Comparison of ENCODE assay signal across 8 mouse cellular contexts in genomic region chr5:114175596-114176171, GRCm38 (mm10). TPM values are rescaled to one million over a fixed set of nuclear protein-coding genes. Genes with fewer than 3 reads are reported as not detected.
A peak's percentile ranks its signal among the peaks of the same experiment; 100 is the strongest.
DNase-seq lines count a peak whose midpoint lies in the region; ATAC-seq and TF ChIP-seq lines count a peak whose summit lies in the region.

No protein-coding gene starts in this region.

- WGBS in hindbrain, embryonic 10.5 days: under 1% methylated on average over 26 of the region's 26 CpGs
- WGBS in lung, postnatal 0 days: under 1% methylated on average over 25 of the region's 26 CpGs

- in situ Hi-C loops in Patski (cut with MboI; ENCODE audit: low pct_unique_long_range_greater_than_20kb): no loop called here

- no peak for TF ChIP-seq CTCF in Patski (IDR thresholded peaks at IDR 0.05)
- peak; percentile 23; the same call in 1 of the 2 replicates for TF ChIP-seq CTCF in lung, postnatal 0 days (IDR thresholded peaks at IDR 0.05)

- no peaks in the 10 kb centered on the region for H3K9me3 ChIP-seq in hindbrain, embryonic 10.5 days
- no peaks in the 10 kb centered on the region for H3K9me3 ChIP-seq in lung, postnatal 0 days (ENCODE audit: low read length)

- no peaks in the 10 kb centered on the region for H3K36me3 ChIP-seq in hindbrain, embryonic 10.5 days
- H3K36me3 ChIP-seq in lung, postnatal 0 days (ENCODE audit: insufficient read depth, low read length): no peaks in the 10 kb centered on the region

- no peaks in the 10 kb centered on the region for H3K27me3 ChIP-seq in Patski
- H3K27me3 ChIP-seq in hindbrain, embryonic 10.5 days (ENCODE audit: insufficient read depth, poor library complexity, severe bottlenecking): peaks cover 13% of the 10 kb centered on the region; the same call in 1 of the 2 replicates
- no peaks in the 10 kb centered on the region for H3K27me3 ChIP-seq in lung, postnatal 0 days (replicated peaks; ENCODE audit: insufficient read depth, low read length)

- POLR2A ChIA-PET in Patski (lab: Charles Lee): interaction anchor here (0.5 kb wide), 1 partner anchor 1111 kb away, joined by 3 read pairs; no protein-coding TSS in a partner anchor

- H3K9ac ChIP-seq in lung, postnatal 0 days (replicated peaks; ENCODE audit: low read depth): 0 out of 2 replicates have a peak overlapping the region, but pooled peaks have one; percentile 0

- peaks cover 22% of the 10 kb centered on the region for H3K4me1 ChIP-seq in hindbrain, embryonic 10.5 days (replicated peaks)
- no peaks in the 10 kb centered on the region; the same call in 1 of the 2 replicates for H3K4me1 ChIP-seq in lung, postnatal 0 days (ENCODE audit: insufficient read depth, low read depth, low read length)

- peak; percentile 85 for DNase-seq in Patski (ENCODE audit: low read depth, low spot score)
- DNase-seq in cerebellum, adult 9-11 months: peak; percentile 66
- DNase-seq in hindbrain, embryonic 10.5 days (ENCODE audit: low spot score): peak; percentile 94
- peak; percentile 69 to 79 for DNase-seq in layer of hippocampus, postnatal 10 days (ENCODE audit: low spot score in 2 of 2)
- DNase-seq in lung, postnatal 0 days (ENCODE audit: low spot score): peak; percentile 97
- peak; percentile 98 for DNase-seq in ovary, postnatal 36 days (ENCODE audit: low spot score)
- peak; percentile 68 for DNase-seq in thymus, postnatal 25 days

- H3K4me2 ChIP-seq in lung, postnatal 0 days (replicated peaks; ENCODE audit: low read depth, low read length): peak overlapping the region; percentile 74

- peak overlapping the region; percentile 36; the same call in 1 of the 2 replicates for H3K27ac ChIP-seq in hindbrain, embryonic 10.5 days
- H3K27ac ChIP-seq in lung, postnatal 0 days (ENCODE audit: low read length): peak overlapping the region; percentile 39; the same call in 1 of the 2 replicates

- CTCF ChIA-PET in Patski (lab: Charles Lee): interaction anchor here (0.8 to 1.9 kb wide), 3 partner anchors 10 to 134 kb away, joined by 3 to 8 read pairs (median 5); no protein-coding TSS in a partner anchor

- no peak for TF ChIP-seq EP300 in lung, postnatal 0 days (IDR thresholded peaks at IDR 0.05)

- peak overlapping the region; percentile 54 for H3K4me3 ChIP-seq in hindbrain, embryonic 10.5 days
- peak overlapping the region; percentile 43 for H3K4me3 ChIP-seq in lung, postnatal 0 days (ENCODE audit: low read depth, low read length)

- peak; percentile 90 for ATAC-seq in Patski
- peak; percentile 64 for ATAC-seq in frontal cortex, adult (ENCODE audit: low TSS enrichment)
- ATAC-seq in lung, postnatal 0 days: peak; percentile 99

RNA-seq across cellular contexts. Expression of gene Acacb, which starts 29.3 kb away (rescaled TPM):
- 13.4 TPM for polyA plus RNA-seq in Patski (2021)
- 1.8 TPM in 2 replicates for polyA plus RNA-seq in hindbrain, embryonic 10.5 days (2016; fragmentation: Nextera tagmentation; extraction: Ambion mirVana)
- total RNA-seq in layer of hippocampus, postnatal 10 days (2021): 1 to 10 TPM; 4.9 to 5.5 TPM
- polyA plus RNA-seq in lung, postnatal 0 days (2015; fragmentation: Nextera tagmentation; extraction: Ambion mirVana): 0.54 and 1.3 TPM in 2 replicates

RNA-seq across cellular contexts. Expression of gene Ung, which starts 45.5 kb away (rescaled TPM):
- polyA plus RNA-seq in Patski (2021): 13.2 TPM
- 41.9 and 60.8 TPM in 2 replicates for polyA plus RNA-seq in hindbrain, embryonic 10.5 days (2016; fragmentation: Nextera tagmentation; extraction: Ambion mirVana)
- total RNA-seq in layer of hippocampus, postnatal 10 days (2021): 1 to 10 TPM; 4.3 to 5.4 TPM
- polyA plus RNA-seq in lung, postnatal 0 days (2015; fragmentation: Nextera tagmentation; extraction: Ambion mirVana): 4.5 and 5.5 TPM in 2 replicates

RNA-seq across cellular contexts. Expression of gene Alkbh2, which starts 47.7 kb away (rescaled TPM):
- polyA plus RNA-seq in Patski (2021): 34.1 TPM
- polyA plus RNA-seq in hindbrain, embryonic 10.5 days (2016; fragmentation: Nextera tagmentation; extraction: Ambion mirVana): 13.1 and 13.4 TPM in 2 replicates
- total RNA-seq in layer of hippocampus, postnatal 10 days (2021): 1 to 10 TPM; 4.1 to 5.5 TPM
- 4.1 and 4.3 TPM in 2 replicates for polyA plus RNA-seq in lung, postnatal 0 days (2015; fragmentation: Nextera tagmentation; extraction: Ambion mirVana)

Comparison
In these comparisons a context has a peak if more than half of its experiments do, and no peak if none do; other contexts are left out.
1. Peak in every context shown above with its lines: DNase-seq, ATAC-seq, H3K4me3 ChIP-seq and H3K27ac ChIP-seq.